Mouse (Mus musculus): ENCODE results near the gene Ptcra. TPM values are rescaled to one million over a fixed set of nuclear protein-coding genes. Genes with fewer than 3 reads are reported as not detected.
"Not testable (repeated sequence)": the region's sequence is repeated elsewhere in the genome, so short reads cannot be mapped to it uniquely, and the experiment has no call there.

Gene Ptcra
- polyA plus RNA-seq, 1 experiment from 2014 or later: 0.41 TPM

DNA sequence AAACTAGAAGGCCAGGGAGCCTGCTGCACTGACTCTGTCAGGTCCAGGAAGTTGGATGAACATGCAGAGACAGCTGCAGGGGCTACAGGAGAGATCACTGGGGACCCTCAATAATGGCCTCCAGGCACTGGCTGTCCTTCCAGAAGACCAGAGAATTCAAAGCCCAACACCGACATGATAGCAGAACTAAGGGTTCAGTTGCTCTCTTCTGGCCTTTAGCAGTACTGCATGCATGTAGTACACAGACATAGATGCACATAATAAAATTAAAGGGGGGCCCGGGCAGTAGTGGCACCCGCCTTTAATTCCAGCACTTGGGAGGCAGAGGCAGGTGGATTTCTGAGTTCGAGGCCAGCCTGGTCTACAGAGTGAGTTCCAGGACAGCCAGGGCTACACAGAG, 7.5 kb upstream of the Ptcra start:
- Histone ChIP-seq H3K4me3 (replicated peaks) (no peak overlapping the region), H3K36me3 (peaks cover 20% of the 10 kb centered on the region), H3K27me3 (no peaks in the 10 kb centered on the region), H3K4me2 (replicated peaks) (no peak overlapping the region), H3K9ac (no peak overlapping the region), H3K9me3 (replicated peaks) (no peaks in the 10 kb centered on the region), H3K4me1 (peaks cover 12% of the 10 kb centered on the region), H3K27ac (replicated peaks) (no peak overlapping the region)
- WGBS: 78% methylated on average over 4 of the region's 4 CpGs
- no peak for ATAC-seq (ENCODE audit: insufficient number of reproducible peaks, low FRiP score, low TSS enrichment, low read depth)

DNA sequence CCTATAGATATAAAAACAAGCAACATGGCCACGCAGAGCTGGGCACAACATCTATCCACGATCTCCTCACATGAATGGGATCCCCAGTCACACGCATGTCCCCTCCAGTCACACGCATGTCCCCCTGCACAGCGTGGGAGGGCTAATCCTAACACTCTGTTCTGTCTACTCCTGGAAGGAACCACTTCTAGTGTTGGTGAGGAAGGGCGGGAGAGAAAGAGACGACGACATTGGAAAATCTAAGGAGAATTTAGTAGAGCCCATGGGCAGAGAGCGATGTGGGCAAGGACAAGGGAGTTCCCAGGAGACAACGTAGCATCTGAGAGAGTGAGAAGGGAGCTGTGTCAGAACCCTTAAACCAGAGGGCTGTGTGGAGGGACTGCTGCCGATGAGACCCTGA, 7.0 kb upstream of the Ptcra start:
- peaks cover 12% of the 10 kb centered on the region for H3K4me1 ChIP-seq
- H3K27ac ChIP-seq (replicated peaks): no peak overlapping the region
- no peak overlapping the region for H3K9ac ChIP-seq
- 88% methylated on average over 11 of the region's 11 CpGs for WGBS
- H3K4me3 ChIP-seq (replicated peaks): no peak overlapping the region
- no peaks in the 10 kb centered on the region for H3K27me3 ChIP-seq
- no peak overlapping the region for H3K4me2 ChIP-seq (replicated peaks)
- no peak for ATAC-seq (ENCODE audit: insufficient number of reproducible peaks, low FRiP score, low TSS enrichment, low read depth)
- H3K36me3 ChIP-seq: peaks cover 16% of the 10 kb centered on the region
- H3K9me3 ChIP-seq (replicated peaks): no peaks in the 10 kb centered on the region

DNA sequence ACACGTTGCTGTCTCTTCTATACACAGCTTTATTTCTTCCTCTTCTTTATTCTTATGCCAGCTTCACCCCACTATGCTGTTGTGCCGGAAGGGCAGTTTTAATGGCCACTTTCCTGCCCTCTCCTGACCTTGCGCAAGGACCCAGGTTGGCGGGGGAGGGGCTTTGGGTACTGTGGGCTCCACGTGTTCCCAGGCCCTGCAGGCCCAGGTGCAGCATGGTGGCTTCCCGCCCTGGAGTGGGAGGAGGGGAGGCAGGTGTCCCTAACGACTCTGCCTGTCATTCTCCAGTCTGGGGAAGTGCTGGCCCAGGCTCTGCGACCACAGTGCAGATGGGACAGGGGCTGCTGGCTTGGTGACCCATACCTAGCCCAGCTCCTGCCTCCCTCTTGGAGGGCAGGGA, 4.4 kb upstream of the Ptcra start:
- no peaks in the 10 kb centered on the region for H3K9me3 ChIP-seq (replicated peaks)
- H3K4me1 ChIP-seq: peaks cover 4% of the 10 kb centered on the region
- no peak overlapping the region for H3K4me2 ChIP-seq (replicated peaks)
- 45% methylated on average over 8 of the region's 8 CpGs for WGBS
- H3K36me3 ChIP-seq: no peaks in the 10 kb centered on the region
- no peak for ATAC-seq (ENCODE audit: insufficient number of reproducible peaks, low FRiP score, low TSS enrichment, low read depth)
- H3K27ac ChIP-seq (replicated peaks): no peak overlapping the region
- no peaks in the 10 kb centered on the region for H3K27me3 ChIP-seq
- H3K4me3 ChIP-seq (replicated peaks): no peak overlapping the region
- no peak overlapping the region for H3K9ac ChIP-seq

DNA sequence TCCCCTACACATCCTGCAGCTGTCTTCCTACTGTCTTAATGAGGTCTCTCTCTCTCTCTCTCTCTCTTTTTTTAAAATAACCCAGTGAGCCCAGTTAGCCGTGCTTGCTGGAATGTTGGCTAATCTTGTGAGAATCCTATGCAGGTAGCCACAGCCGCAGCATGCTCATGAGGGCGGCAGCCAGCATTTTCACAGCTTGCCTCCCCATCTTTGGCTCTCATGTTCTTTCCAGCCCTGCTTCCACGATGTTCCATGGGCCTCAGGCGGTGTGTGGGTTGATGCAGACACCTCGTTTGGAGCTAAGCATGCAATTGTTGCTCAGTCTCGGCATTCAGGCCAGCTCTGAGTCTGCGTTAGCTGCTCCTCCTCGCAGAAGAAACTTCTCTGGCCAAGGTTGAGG, 1.4 kb upstream of the Ptcra start:
- H3K4me2 ChIP-seq (replicated peaks); H3K27ac ChIP-seq (replicated peaks); H3K36me3 ChIP-seq; ATAC-seq (ENCODE audit: insufficient number of reproducible peaks, low FRiP score, low TSS enrichment, low read depth); H3K4me3 ChIP-seq (replicated peaks); H3K4me1 ChIP-seq; H3K9ac ChIP-seq; H3K27me3 ChIP-seq; H3K9me3 ChIP-seq (replicated peaks): not testable (repeated sequence)
- 58% methylated on average over 9 of the region's 9 CpGs for WGBS

DNA sequence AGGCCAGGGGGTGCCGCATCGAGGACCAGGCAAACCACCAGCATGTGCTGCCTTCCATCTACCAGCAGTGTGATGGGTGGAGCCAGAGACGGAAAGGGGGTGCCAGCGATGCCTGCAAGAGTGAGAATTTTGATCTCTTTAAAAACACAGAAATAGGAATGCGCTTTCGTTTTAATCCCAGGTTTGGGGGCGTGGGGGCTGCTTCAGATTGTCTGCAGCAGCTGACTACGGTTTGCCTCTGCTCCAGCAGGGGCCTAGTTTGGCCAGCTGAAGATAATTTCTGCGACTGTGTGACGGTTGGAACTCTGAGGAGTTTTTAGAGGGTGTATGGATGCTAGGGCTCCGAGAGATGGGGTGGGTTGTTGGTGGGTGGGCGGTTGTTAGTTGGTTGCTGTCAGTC, 4.8 kb downstream of the Ptcra start:
- no peak for ATAC-seq (ENCODE audit: insufficient number of reproducible peaks, low FRiP score, low TSS enrichment, low read depth)

DNA sequence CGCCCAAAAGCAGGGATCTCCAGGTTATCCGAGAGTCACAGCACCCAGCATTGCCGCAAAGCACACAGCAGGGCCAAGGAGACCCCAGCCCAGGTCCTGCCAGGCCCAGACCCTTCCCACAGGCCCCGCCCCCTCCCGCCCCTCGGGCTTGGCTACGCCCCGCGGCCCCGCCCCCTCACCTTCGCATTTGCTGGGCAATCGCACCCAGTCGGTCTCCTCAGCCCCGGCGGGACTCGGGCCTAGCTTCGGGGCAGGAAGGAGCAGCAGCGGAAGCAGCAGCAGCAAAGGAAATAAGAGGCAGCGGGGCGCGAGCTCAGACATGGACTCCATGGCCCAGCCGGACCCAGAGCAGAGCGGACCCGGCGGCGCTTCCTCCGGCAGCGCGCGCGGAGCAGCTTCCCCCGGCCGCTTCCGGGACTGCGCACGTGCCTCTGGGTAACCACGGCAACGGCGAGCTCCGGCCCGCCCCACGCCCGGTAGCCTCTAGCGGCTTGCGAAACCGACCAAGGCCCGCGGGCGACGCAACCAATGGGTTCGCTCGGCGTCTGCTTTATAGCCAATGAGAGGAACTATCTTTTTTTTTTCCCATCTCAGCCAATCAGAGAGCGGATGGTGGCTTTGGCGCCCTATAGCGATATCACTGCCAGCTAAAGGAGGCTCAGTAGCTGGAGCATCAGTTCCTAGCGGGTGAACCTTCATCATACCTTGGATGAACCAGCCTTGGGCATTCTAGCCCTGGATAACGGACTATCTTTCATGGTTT, 11.5 kb downstream of the Ptcra start, which contains the start of gene Cnpy3:
Cnpy3 (minus strand) TSS at position 421 of the 763 bp plus-strand sequence.
- peak; percentile 99 for ATAC-seq (ENCODE audit: insufficient number of reproducible peaks, low FRiP score, low TSS enrichment, low read depth)
- peaks cover 11% of the 10 kb centered on the region for H3K4me1 ChIP-seq
- peak within 1 kb of the TSS; percentile 73 for H3K4me2 ChIP-seq (replicated peaks)
- under 1% methylated on average over 58 of the region's 58 CpGs for WGBS
- H3K27me3 ChIP-seq: no peaks in the 10 kb centered on the region
- H3K9ac ChIP-seq: peak within 1 kb of the TSS; percentile 57
- 0 out of 2 replicates have a peak, but pooled peaks cover 4% of the 10 kb centered on the region for H3K36me3 ChIP-seq
- no peaks in the 10 kb centered on the region for H3K9me3 ChIP-seq (replicated peaks)
- peak within 1 kb of the TSS; percentile 80 for H3K4me3 ChIP-seq (replicated peaks)
- peak within 1 kb of the TSS; percentile 92 for H3K27ac ChIP-seq (replicated peaks)

More for the DNA sequence above, 4.8 kb downstream of the Ptcra start:
- 58% methylated on average over 12 of the region's 12 CpGs for WGBS
- Histone ChIP-seq H3K4me3 (replicated peaks) (no peak overlapping the region), H3K9me3 (replicated peaks) (no peaks in the 10 kb centered on the region), H3K27ac (replicated peaks) (no peak overlapping the region), H3K9ac (no peak overlapping the region), H3K4me1 (no peaks in the 10 kb centered on the region), H3K4me2 (replicated peaks) (no peak overlapping the region), H3K36me3 (no peaks in the 10 kb centered on the region), H3K27me3 (no peaks in the 10 kb centered on the region)

DNA sequence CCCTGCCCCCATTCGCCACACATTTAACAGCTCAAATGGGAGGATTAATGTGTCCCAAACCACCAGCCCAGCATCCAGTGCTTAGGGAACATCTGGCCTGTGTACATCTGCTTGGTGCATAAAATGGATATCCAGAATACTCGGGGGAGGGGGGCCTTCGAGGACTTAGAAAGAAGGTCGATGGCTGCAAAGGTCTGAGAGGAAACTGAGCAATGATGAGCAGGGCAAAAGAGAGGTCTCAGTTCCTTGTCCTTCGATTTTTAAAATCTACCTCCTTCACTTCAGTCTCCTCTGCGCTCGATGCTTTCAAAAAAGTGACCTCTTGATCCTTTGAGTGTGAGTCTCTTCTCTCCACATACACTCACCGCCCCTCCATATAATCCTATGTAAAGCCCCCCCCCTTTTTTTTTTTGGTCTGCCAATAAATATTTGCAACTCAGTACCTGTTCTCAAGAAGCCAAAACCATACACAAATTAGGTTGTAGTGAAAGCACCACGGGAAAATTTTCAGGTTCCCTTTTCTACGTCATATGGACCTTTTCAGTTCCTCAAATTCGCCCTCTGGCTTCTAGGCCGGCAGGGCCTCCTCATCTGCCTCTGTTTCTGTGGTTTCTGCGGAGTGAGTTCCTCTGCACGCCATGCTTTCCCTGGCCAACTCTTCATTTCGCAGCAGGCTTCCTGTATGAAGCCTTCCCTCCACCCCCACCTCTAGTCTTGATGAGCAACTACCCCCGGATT, 12.3 kb downstream of the Ptcra start:
- H3K27ac ChIP-seq (replicated peaks): peak overlapping the region; percentile 92
- H3K36me3 ChIP-seq: peaks cover 8% of the 10 kb centered on the region; the same call in 1 of the 2 replicates
- H3K9ac ChIP-seq: peak overlapping the region; percentile 57
- peak overlapping the region; percentile 80 for H3K4me3 ChIP-seq (replicated peaks)
- H3K4me2 ChIP-seq (replicated peaks): peak overlapping the region; percentile 73
- no peaks in the 10 kb centered on the region for H3K9me3 ChIP-seq (replicated peaks)
- H3K27me3 ChIP-seq: no peaks in the 10 kb centered on the region
- H3K4me1 ChIP-seq: peaks cover 11% of the 10 kb centered on the region
- peak; percentile 17; the same call in 1 of the 2 replicates for ATAC-seq (ENCODE audit: insufficient number of reproducible peaks, low FRiP score, low TSS enrichment, low read depth)
- WGBS: 20% methylated on average over 16 of the region's 16 CpGs

DNA sequence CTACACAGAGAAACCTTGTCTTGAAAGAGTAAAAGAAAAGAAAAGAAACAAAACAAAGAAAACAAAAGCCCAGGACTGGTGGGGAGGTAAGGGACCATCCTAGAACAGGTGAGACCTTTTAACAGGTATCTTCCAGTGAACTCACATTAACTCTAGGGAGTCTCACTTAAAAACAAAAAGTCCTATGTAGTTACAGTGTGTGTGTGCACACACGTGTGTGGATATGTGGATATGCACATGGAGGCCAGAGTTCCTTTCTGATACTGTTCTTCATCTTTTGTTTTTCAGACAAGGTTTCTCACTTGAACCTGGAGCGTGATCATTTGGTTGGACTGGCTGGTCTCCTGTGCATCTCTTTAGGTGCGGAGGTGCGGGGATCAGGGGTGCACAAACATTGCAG, 12.9 kb downstream of the Ptcra start:
- peaks cover 8% of the 10 kb centered on the region; the same call in 1 of the 2 replicates for H3K36me3 ChIP-seq
- H3K4me2 ChIP-seq (replicated peaks): peak overlapping the region; percentile 73
- peaks cover 11% of the 10 kb centered on the region for H3K4me1 ChIP-seq
- H3K4me3 ChIP-seq (replicated peaks): peak overlapping the region; percentile 80
- H3K27ac ChIP-seq (replicated peaks): peak overlapping the region; percentile 92
- H3K9me3 ChIP-seq (replicated peaks): no peaks in the 10 kb centered on the region
- WGBS: 89% methylated on average over 4 of the region's 4 CpGs
- no peaks in the 10 kb centered on the region for H3K27me3 ChIP-seq
- no peak for ATAC-seq (ENCODE audit: insufficient number of reproducible peaks, low FRiP score, low TSS enrichment, low read depth)
- H3K9ac ChIP-seq: peak overlapping the region; percentile 57

DNA sequence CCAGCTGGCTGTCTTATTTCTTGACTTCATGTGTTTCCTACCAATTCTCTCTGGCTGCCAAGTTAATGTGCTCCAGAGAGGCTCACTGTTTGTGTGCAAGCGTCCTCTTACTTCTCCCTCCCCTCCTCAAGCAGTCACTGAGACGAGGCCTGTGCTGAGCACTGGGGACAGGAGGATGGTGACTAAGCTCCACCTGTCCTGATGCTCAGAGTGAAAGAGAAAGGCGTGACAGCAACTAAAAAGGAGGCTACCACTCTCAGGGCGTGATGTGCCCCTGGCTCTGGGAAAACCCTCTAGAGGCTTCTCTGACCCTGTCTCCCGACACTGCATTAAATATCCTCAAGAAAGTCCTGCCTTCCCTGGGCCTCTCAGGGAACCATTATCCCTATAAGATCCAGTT, 14.2 kb downstream of the Ptcra start:
- no peak for ATAC-seq (ENCODE audit: insufficient number of reproducible peaks, low FRiP score, low TSS enrichment, low read depth)
- Histone ChIP-seq H3K9me3 (replicated peaks) (no peaks in the 10 kb centered on the region), H3K4me2 (replicated peaks) (no peak overlapping the region), H3K27ac (replicated peaks) (no peak overlapping the region), H3K4me1 (peaks cover 11% of the 10 kb centered on the region), H3K4me3 (replicated peaks) (no peak overlapping the region), H3K27me3 (no peaks in the 10 kb centered on the region), H3K9ac (no peak overlapping the region), H3K36me3 (peaks cover 15% of the 10 kb centered on the region)
- 88% methylated on average over 5 of the region's 5 CpGs for WGBS

DNA sequence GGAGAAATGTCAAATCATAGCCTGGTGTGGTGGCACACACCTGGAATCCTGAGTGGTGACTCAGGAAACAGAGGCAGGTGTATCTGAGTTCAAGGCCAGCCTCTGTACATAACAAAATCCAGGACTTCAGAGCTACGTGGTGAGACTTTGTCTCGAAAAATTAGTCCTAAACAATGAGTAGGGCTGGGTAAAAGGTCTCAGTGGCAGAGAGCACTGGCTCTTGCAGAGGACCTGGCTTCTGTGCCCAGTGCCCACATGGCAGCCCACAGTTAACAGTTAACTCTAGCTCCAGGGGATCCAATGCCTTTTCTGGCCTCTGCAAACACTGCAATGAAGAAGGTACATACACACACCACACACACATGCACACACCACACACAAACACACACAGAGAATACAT, 15.7 kb downstream of the Ptcra start:
- Histone ChIP-seq H3K27me3 (no peaks in the 10 kb centered on the region), H3K9me3 (replicated peaks) (no peaks in the 10 kb centered on the region), H3K36me3 (peaks cover 30% of the 10 kb centered on the region), H3K9ac (no peak overlapping the region), H3K4me1 (peaks cover 11% of the 10 kb centered on the region), H3K4me3 (replicated peaks) (no peak overlapping the region), H3K4me2 (replicated peaks) (no peak overlapping the region), H3K27ac (replicated peaks) (no peak overlapping the region)
- WGBS: 92% methylated on average over 2 of the region's 2 CpGs
- no peak for ATAC-seq (ENCODE audit: insufficient number of reproducible peaks, low FRiP score, low TSS enrichment, low read depth)

DNA sequence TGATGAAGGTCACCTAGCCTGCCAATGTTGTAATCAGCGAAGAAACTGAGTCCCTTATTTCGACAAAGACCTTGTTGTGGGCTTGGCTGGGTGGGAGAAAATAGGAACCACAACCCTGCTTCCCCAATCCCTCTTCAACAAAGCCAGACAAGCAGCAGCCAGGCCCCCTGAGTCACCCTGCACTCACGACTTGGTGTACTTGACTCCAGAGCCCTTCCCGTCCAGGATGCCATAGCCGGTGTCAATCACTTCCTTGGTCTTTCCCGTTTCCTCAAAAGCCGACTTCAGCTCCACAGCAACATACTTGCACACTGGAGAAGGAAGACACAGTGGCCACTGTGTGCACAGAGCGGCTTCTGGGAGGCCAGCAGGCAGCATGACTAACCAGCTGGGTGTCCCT, 16.3 kb downstream of the Ptcra start:
- 74% methylated on average over 8 of the region's 8 CpGs for WGBS
- Histone ChIP-seq H3K9me3 (replicated peaks) (no peaks in the 10 kb centered on the region), H3K27ac (replicated peaks) (no peak overlapping the region), H3K4me1 (peaks cover 7% of the 10 kb centered on the region), H3K36me3 (peaks cover 32% of the 10 kb centered on the region), H3K4me2 (replicated peaks) (no peak overlapping the region), H3K4me3 (replicated peaks) (no peak overlapping the region), H3K9ac (no peak overlapping the region), H3K27me3 (no peaks in the 10 kb centered on the region)
- no peak for ATAC-seq (ENCODE audit: insufficient number of reproducible peaks, low FRiP score, low TSS enrichment, low read depth)
